Mouse (Mus musculus): ENCODE results near the gene Slc25a11. TPM values are rescaled to one million over a fixed set of nuclear protein-coding genes. Genes with fewer than 3 reads are reported as not detected.

Slc25a11 gene
- total RNA-seq (2021), result 100 to 1,000 TPM; 127 to 165 TPM
- long read RNA-seq, experiment 1, transcript Slc25a11-201 (8 exons, 1,711 nt), result major isoform, 225 of 267 reads
- long read RNA-seq, experiment 1, partial matches to known transcripts, result 9 of 267 reads
- long read RNA-seq, experiment 1, other reads (novel, unspliced or antisense), result 31 of 267 reads
- long read RNA-seq, experiment 2, transcript Slc25a11-201 (8 exons, 1,711 nt), result major isoform, 58 of 67 reads
- long read RNA-seq, experiment 2, partial matches to known transcripts, result 0 of 67 reads
- long read RNA-seq, experiment 2, other reads (novel, unspliced or antisense), result 9 of 67 reads

GRCm38 (mm10) chr11:70646691-70647650, at the start of gene Slc25a11, which contains the start of gene Rnf167:
TSS of gene Slc25a11 (minus strand) at chr11:70647479.
TSS of gene Rnf167 (plus strand) at chr11:70647235.
- DNase-seq, result peak; percentile 96 to 97

GRCm38 (mm10) chr11:70693504-70693903, 46.2 kb upstream of the Slc25a11 start:
- no peak for DNase-seq

GRCm38 (mm10) chr11:70689578-70689977, 42.3 kb upstream of the Slc25a11 start:
- no peak for DNase-seq

- no peak for DNase-seq
Measured at GRCm38 (mm10) chr11:70688372-70688771, 41.1 kb upstream of the Slc25a11 start.

DNA sequence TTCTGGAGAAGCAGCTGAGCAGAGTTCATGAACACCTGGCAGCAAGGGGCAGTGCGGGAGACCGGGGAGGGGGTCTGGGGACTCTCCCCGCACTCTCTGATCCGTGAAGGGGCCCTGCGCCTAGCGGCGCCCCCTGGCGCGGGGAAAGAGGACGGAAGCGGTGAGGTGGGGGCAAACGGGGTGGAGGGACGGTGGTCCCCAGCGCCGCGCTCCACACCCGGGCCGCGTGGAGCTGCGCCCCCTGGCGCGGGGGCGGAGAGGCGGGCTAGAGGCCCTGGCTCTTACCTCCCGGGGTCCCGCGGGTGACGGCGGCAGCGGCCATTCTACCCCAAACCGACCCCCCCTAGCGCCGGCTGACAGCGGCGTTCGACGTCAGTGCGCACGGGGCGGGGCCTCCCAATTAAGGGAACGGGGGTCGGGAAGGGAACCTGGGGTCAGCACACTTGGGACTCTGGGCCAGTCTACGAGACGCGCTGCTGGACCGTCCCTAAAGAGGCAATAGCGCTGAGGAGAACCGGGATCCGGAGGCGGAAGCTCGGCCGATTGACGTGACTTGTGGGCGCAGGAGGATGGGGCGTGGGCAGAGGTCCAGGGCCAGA, 40.4 kb upstream of the Slc25a11 start, which contains the start of gene Camta2:
Camta2 (minus strand) TSS at position 505 of the 599 bp plus-strand sequence.
- DNase-seq, result peak; percentile 91 to 95

DNA sequence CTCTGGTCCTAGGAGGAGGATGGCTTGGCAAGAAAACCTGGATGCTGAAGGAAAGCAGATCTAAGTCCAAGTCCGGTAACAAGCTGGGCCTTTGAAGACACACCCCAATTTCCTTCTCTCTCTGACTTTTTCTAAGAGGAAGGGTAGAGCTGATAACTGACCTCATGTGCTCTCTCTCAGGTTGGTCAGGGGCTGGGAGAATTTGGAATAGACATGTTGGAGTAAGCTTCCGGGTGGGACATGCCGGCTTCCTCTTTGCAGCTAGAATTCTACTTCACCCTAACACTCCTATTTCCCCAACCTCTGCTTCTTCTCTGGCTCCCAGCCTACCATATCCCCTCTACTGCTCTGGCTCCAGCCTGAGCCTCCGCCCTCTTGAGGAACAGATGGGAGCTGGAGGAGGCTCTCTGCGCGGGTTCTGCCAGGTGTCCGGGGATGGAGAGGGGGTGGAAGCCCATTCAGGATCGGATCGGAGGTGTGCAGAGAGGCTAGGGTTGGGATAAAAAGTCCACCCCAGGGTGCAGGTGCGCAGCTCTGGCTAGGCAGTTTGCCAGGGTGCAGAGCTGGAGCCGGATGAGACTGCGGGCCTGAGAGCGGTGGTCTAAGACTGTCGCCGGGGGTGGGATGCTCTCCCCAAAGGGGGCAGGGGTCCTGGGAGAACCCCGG, 39.8 kb upstream of the Slc25a11 start:
- peak; percentile 50 to 57 for DNase-seq

- DNase-seq, result no peak
Measured at GRCm38 (mm10) chr11:70683640-70684039, 36.4 kb upstream of the Slc25a11 start.

DNA sequence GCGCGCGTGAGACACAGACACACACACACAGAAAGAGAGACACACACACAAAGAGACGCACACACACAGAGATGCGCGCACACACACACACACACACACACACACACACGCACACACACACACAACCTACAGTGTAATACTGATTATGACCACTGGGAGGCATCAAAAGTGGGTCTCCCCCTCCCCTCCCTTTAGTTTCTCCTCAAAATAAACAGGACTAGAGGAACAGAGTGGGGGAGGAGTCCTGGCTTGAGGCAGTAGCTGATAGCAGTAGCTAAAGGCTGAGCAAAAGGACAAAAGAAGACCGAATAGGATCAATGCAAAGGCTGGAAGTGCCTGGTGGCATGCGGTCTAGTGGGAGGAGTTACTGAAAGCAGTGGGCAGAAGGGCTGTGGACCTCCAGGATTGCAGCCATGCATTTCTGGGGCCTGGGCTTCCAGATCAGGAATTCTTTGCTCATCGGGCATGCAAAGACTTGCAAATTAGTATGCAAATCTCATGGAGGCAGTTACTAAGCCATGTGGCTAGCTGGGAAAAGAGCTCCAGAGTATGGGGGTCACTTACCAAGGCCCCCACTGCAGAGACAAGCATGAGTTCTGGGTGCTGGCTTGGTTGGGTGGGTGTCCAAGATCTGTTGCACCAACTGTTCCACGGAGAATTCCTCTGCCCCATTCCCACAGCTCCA, 34.8 kb upstream of the Slc25a11 start:
- no peak for DNase-seq

DNA sequence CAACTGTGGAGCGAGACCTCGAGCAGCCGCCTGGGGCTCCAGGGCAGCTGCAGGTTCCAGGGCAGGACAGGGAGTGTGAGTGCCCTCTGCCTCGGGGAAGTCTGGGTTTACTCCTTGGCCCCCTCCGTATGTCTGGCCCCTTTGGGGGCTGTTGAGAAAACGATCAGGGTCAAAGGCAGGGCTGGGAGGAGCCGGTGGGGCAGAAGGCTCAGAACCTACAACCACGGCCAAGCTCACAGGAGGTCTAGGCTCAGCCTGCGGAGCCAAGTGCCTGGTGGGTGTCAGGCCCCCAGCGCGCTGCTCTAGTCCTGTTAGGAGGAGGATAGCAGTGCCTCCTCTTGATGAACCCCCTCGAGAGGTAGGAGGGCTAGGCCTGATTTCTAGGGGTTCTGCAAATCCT, 33.9 kb upstream of the Slc25a11 start:
- DNase-seq, result no peak

GRCm38 (mm10) chr11:70679894-70680293, 32.6 kb upstream of the Slc25a11 start:
- no peak for DNase-seq

DNA sequence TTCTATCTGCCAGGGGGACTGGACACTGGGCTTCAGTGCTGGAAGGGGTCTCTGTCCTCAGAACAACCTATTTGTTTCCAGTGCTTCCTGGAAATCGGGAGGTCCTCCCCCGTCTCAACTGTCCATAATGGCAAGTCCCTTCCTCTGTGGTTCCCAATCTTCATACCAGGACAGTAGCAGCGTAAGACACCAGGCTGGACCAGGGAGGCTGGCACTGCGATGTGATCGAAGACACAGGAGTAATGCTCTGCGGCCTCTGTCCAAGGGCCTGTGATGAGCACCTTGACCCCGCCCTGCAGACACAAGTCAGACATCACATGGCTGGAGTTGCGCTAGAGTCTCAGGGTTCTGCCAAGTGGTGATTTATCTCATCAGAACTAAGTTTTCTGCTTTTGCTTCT, 32.1 kb upstream of the Slc25a11 start:
- DNase-seq, result no peak

- DNase-seq, result no peak
Measured at GRCm38 (mm10) chr11:70678576-70678975, 31.3 kb upstream of the Slc25a11 start.

DNA sequence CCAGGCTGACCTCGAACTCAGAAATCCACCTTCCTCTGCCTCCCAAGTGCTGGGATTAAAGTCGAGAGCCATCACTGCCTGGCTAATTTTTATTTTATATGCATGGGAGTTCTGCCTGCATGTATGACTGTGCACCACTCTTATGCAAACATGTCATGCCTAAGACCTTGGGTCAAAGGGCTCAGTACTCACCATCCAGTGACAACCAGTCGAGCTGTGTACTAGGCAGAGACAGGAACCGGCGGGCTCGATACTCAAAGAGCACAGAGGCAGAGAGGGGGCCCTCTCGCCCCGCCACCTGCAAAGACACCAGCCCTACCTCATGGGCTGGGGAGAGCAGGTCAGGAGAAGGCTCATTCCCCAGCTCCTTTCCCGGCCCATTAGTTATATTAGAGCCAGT, 30.8 kb upstream of the Slc25a11 start:
- no peak for DNase-seq

GRCm38 (mm10) chr11:70674501-70674900, 27.2 kb upstream of the Slc25a11 start:
- DNase-seq, result no peak

DNA sequence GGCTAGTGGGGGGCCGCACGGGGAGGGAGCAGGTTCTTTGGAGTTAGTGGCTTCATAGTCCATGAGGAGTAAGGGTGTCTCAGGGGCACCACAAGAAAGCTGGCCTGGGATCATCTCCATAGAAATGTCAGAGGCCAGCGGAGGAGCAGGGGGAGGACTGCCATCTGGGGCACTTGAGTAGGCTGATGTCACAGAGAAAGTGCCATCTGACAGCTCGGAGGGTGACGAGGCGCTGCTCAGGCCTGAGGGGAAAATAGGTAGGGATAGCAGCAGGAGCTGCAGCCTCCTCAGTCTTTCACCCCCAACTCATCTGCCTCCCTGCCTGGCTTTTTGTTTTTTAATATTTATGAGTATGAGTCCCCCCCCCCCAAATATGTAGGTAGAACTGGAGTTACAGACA, 26.7 kb upstream of the Slc25a11 start:
- DNase-seq, result no peak

DNA sequence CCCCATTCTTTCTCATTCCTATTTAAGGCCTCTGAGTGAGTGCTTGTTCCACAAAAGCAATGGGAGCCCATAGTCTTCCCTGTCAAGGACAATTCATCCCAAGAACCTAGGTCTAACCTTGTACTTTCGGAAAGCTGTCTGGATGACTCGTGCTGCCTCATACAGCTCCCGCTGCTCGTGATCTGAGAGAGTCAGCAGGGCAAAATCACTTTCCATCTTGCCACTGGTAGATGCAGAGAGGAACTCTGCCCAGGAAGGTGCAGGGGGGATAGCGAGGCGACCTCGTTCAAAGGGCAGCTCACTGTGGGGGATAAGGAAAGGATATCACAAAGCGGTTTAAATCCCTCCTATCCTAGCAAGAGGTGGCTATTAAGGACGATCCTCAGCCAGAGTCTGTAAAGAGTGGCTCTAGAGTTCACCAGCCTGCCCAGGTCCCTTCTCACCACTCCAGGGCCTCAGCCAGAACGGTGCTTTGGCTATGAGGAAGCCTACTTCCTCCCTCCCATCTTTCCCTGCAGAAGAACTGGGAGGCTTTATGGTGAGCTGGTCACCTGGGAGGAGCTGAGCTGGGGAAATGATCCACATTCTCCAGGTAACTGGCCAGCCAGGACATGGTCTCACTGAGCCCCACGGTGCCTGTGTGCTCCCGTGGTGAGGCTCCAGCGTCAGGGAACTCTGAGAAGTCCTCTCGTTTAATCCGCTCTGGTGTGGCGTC, 24.2 kb upstream of the Slc25a11 start:
- DNase-seq, result peak; percentile 45 to 54

DNA sequence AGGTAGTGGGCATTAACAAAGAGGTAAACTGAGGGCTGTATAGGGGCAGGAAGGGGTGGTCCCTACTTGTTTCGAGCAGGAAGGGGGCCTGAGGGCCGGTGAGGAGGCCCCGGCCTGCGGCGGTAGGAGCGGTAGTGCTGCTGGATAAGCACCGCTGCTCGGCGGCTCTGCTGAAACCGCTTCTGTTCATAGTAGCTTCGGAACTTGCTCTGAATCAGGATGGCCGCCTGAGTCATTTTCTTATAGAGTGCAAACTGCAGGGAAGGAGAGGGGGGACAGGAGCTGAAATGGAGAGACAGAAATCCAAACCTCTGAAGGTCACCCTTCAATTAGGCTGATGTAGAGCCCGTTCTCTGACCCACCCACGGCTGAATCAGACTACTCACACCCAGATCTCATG, 23.2 kb upstream of the Slc25a11 start:
- DNase-seq, result peak; percentile 50 to 53

- DNase-seq, result peak; percentile 79 to 88
Measured at GRCm38 (mm10) chr11:70669582-70670345, 22.5 kb upstream of the Slc25a11 start.

GRCm38 (mm10) chr11:70668771-70669505, 21.7 kb upstream of the Slc25a11 start, which contains the start of gene Spag7:
TSS of gene Spag7 (minus strand) at chr11:70669416.
- peak; percentile 95 to 96 for DNase-seq

Data from adrenal gland, postnatal 36 days (tissue).